8 mouse cellular contexts compared by ENCODE assay signal in the genomic region with DNA sequence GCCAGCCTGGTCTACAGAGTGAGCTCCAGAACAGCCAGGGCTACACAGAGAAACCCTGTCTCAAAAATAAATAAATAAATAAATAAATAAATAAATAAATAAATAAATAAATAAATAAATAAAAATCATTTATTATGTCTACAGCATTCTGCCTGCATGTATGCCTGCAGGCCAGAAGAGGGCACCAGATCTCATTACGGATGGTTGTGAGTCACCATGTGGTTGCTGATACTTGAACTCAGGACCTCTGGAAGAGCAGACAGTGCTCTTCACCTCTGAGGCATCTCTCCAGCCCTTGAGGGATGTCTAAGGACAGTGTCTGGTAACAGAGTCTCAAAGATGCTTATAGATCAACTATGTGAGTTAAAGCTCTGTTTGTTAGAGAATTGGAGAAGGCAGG. TPM values are rescaled to one million over a fixed set of nuclear protein-coding genes. Genes with fewer than 3 reads are reported as not detected.
"Had no signal": no experiment of that assay in that cellular context is flagged by ENCODE, and none has a peak within 500 bp of the region (broad histone marks: within the 10 kb centered on the region; RNA-seq: fewer than 3 reads in every experiment).

No protein-coding gene starts in this region.

RNA-seq across cellular contexts. Expression of a gene that starts 2.6 kb away (rescaled TPM):
- total RNA-seq: layer of hippocampus, adult 18-20 months; layer of hippocampus, postnatal 10 days; left cerebral cortex, postnatal 10 days; left cerebral cortex, postnatal 4 days; megakaryocyte, adult 5-6 weeks had no signal
- polyA plus RNA-seq: testis, adult 2 months had no signal

RNA-seq across cellular contexts. Expression of a gene that starts 56.9 kb away (rescaled TPM):
- polyA plus RNA-seq: liver, embryonic 11.5 days; liver, embryonic 16.5 days had no signal
